Mouse (Mus musculus): ENCODE data around the gene Tmem170b.

DNA sequence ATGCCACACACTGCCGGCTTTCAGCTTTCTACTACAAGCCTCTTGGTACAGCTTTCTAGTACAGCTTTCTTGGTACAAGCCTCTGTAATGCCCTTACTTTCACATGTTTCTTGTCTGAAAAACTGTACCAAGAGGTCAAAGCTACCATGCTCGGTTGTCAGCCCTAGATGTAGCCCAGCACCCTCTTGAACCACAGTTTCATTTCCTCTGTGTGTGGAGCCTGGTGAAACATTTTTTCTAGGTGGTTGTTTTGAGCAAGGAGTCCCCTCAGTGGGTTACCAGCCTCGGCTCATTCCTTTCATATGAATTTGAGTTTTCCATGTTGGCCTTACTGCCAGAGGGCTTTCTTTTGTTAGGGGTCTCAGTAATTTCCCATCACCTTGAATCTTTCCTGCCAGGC lies 4.7 kb upstream of the Tmem170b start:
- TF ChIP-seq CTCF (IDR thresholded peaks at IDR 0.05; ENCODE audit: low read depth): no peak
- TF ChIP-seq EP300 (optimal IDR thresholded peaks at IDR 0.05): no peak

Measured in stomach, postnatal 0 days (tissue).